Mouse (Mus musculus): ENCODE measurements at regions not wholly inside any gene's neighbourhood (a gene's known extent, or its start where the extent isn't known, plus 50 kb on each side); places are given as distances from the start of the nearest gene placed in this dataset.

- peak; percentile 33 for DNase-seq (ENCODE audit: low read depth, low spot score)
- no peaks in the 10 kb centered on the region for H3K27me3 ChIP-seq (ENCODE audit: control insufficient read depth, insufficient read depth, low read length, poor library complexity, severe bottlenecking)
- H3K36me3 ChIP-seq (ENCODE audit: control insufficient read depth, insufficient read depth, low read length, poor library complexity, severe bottlenecking) = no peaks in the 10 kb centered on the region
Measured at GRCm38 (mm10) chr16:78877941-78878340, 52.8 kb upstream of the Chodl start.

- no peak for DNase-seq (ENCODE audit: low read depth, low spot score)
- H3K36me3 ChIP-seq (ENCODE audit: control insufficient read depth, insufficient read depth, low read length, poor library complexity, severe bottlenecking) = no peaks in the 10 kb centered on the region
Measured at GRCm38 (mm10) chr16:78859006-78859405, 71.7 kb upstream of the Chodl start.

GRCm38 (mm10) chr16:78830957-78831356 is 99.8 kb upstream of the Chodl start:
- no peak for DNase-seq (ENCODE audit: low read depth, low spot score)
- no peaks in the 10 kb centered on the region for H3K36me3 ChIP-seq (ENCODE audit: control insufficient read depth, insufficient read depth, low read length, poor library complexity, severe bottlenecking)
- no peaks in the 10 kb centered on the region for H3K27me3 ChIP-seq (ENCODE audit: control insufficient read depth, insufficient read depth, low read length, poor library complexity, severe bottlenecking)

More at GRCm38 (mm10) chr16:78859006-78859405, 71.7 kb upstream of the Chodl start:
- H3K27me3 ChIP-seq (ENCODE audit: control insufficient read depth, insufficient read depth, low read length, poor library complexity, severe bottlenecking) = no peaks in the 10 kb centered on the region

GRCm38 (mm10) chr16:78827739-78828138 is 103.0 kb upstream of the Chodl start:
- Histone ChIP-seq H3K27me3 (ENCODE audit: control insufficient read depth, insufficient read depth, low read length, poor library complexity, severe bottlenecking) (no peaks in the 10 kb centered on the region), H3K36me3 (ENCODE audit: control insufficient read depth, insufficient read depth, low read length, poor library complexity, severe bottlenecking) (no peaks in the 10 kb centered on the region)
- no peak for DNase-seq (ENCODE audit: low read depth, low spot score)

GRCm38 (mm10) chr16:78790064-78790463 is 140.7 kb upstream of the Chodl start:
- H3K36me3 ChIP-seq (ENCODE audit: control insufficient read depth, insufficient read depth, low read length, poor library complexity, severe bottlenecking) = no peaks in the 10 kb centered on the region
- H3K27me3 ChIP-seq (ENCODE audit: control insufficient read depth, insufficient read depth, low read length, poor library complexity, severe bottlenecking) = no peaks in the 10 kb centered on the region
- no peak for DNase-seq (ENCODE audit: low read depth, low spot score)

- Histone ChIP-seq H3K27me3 (ENCODE audit: control insufficient read depth, insufficient read depth, low read length, poor library complexity, severe bottlenecking) (no peaks in the 10 kb centered on the region; the same call in 1 of the 2 replicates), H3K36me3 (ENCODE audit: control insufficient read depth, insufficient read depth, low read length, poor library complexity, severe bottlenecking) (no peaks in the 10 kb centered on the region)
- no peak for DNase-seq (ENCODE audit: low read depth, low spot score)
Measured at GRCm38 (mm10) chr16:78759226-78759625, 171.5 kb upstream of the Chodl start.

GRCm38 (mm10) chr16:78737902-78738301 is 161.4 kb upstream of the D16Ertd472e start:
- Histone ChIP-seq H3K36me3 (ENCODE audit: control insufficient read depth, insufficient read depth, low read length, poor library complexity, severe bottlenecking) (no peaks in the 10 kb centered on the region), H3K27me3 (ENCODE audit: control insufficient read depth, insufficient read depth, low read length, poor library complexity, severe bottlenecking) (no peaks in the 10 kb centered on the region)
- DNase-seq (ENCODE audit: low read depth, low spot score) = no peak

GRCm38 (mm10) chr16:78730583-78731501 is 154.3 kb upstream of the D16Ertd472e start:
- Histone ChIP-seq H3K27me3 (ENCODE audit: control insufficient read depth, insufficient read depth, low read length, poor library complexity, severe bottlenecking) (no peaks in the 10 kb centered on the region), H3K36me3 (ENCODE audit: control insufficient read depth, insufficient read depth, low read length, poor library complexity, severe bottlenecking) (no peaks in the 10 kb centered on the region)
- DNase-seq (ENCODE audit: low read depth, low spot score) = no peak

- H3K27me3 ChIP-seq (ENCODE audit: control insufficient read depth, insufficient read depth, low read length, poor library complexity, severe bottlenecking) = no peaks in the 10 kb centered on the region
- no peak for DNase-seq (ENCODE audit: low read depth, low spot score)
Measured at GRCm38 (mm10) chr16:78725541-78725940, 149.0 kb upstream of the D16Ertd472e start.

GRCm38 (mm10) chr16:78709943-78710342 is 133.4 kb upstream of the D16Ertd472e start:
- Histone ChIP-seq H3K36me3 (ENCODE audit: control insufficient read depth, insufficient read depth, low read length, poor library complexity, severe bottlenecking) (no peaks in the 10 kb centered on the region), H3K27me3 (ENCODE audit: control insufficient read depth, insufficient read depth, low read length, poor library complexity, severe bottlenecking) (no peaks in the 10 kb centered on the region)
- no peak for DNase-seq (ENCODE audit: low read depth, low spot score)

More at GRCm38 (mm10) chr16:78725541-78725940, 149.0 kb upstream of the D16Ertd472e start:
- no peaks in the 10 kb centered on the region for H3K36me3 ChIP-seq (ENCODE audit: control insufficient read depth, insufficient read depth, low read length, poor library complexity, severe bottlenecking)

GRCm38 (mm10) chr16:78707566-78707965 is 131.1 kb upstream of the D16Ertd472e start:
- DNase-seq (ENCODE audit: low read depth, low spot score) = no peak
- Histone ChIP-seq H3K27me3 (ENCODE audit: control insufficient read depth, insufficient read depth, low read length, poor library complexity, severe bottlenecking) (no peaks in the 10 kb centered on the region), H3K36me3 (ENCODE audit: control insufficient read depth, insufficient read depth, low read length, poor library complexity, severe bottlenecking) (no peaks in the 10 kb centered on the region)

GRCm38 (mm10) chr16:78707165-78707564 is 130.7 kb upstream of the D16Ertd472e start:
- no peaks in the 10 kb centered on the region for H3K36me3 ChIP-seq (ENCODE audit: control insufficient read depth, insufficient read depth, low read length, poor library complexity, severe bottlenecking)
- H3K27me3 ChIP-seq (ENCODE audit: control insufficient read depth, insufficient read depth, low read length, poor library complexity, severe bottlenecking) = no peaks in the 10 kb centered on the region
- no peak for DNase-seq (ENCODE audit: low read depth, low spot score)

GRCm38 (mm10) chr16:78697514-78698209 is 121.2 kb upstream of the D16Ertd472e start:
- H3K27me3 ChIP-seq (ENCODE audit: control insufficient read depth, insufficient read depth, low read length, poor library complexity, severe bottlenecking) = no peaks in the 10 kb centered on the region
- no peak for DNase-seq (ENCODE audit: low read depth, low spot score)
- no peaks in the 10 kb centered on the region for H3K36me3 ChIP-seq (ENCODE audit: control insufficient read depth, insufficient read depth, low read length, poor library complexity, severe bottlenecking)

- no peaks in the 10 kb centered on the region for H3K36me3 ChIP-seq (ENCODE audit: control insufficient read depth, insufficient read depth, low read length, poor library complexity, severe bottlenecking)
- DNase-seq (ENCODE audit: low read depth, low spot score) = no peak
- H3K27me3 ChIP-seq (ENCODE audit: control insufficient read depth, insufficient read depth, low read length, poor library complexity, severe bottlenecking) = no peaks in the 10 kb centered on the region
Measured at GRCm38 (mm10) chr16:78688251-78688650, 111.7 kb upstream of the D16Ertd472e start.

GRCm38 (mm10) chr16:78685160-78685559 is 108.7 kb upstream of the D16Ertd472e start:
- DNase-seq (ENCODE audit: low read depth, low spot score) = no peak
- Histone ChIP-seq H3K27me3 (ENCODE audit: control insufficient read depth, insufficient read depth, low read length, poor library complexity, severe bottlenecking) (no peaks in the 10 kb centered on the region), H3K36me3 (ENCODE audit: control insufficient read depth, insufficient read depth, low read length, poor library complexity, severe bottlenecking) (no peaks in the 10 kb centered on the region)
